Mouse (Mus musculus) hindbrain, embryonic 13.5 days (tissue): ENCODE measurements around the gene Pde2a. TPM values are rescaled to one million over a fixed set of nuclear protein-coding genes. Genes with fewer than 3 reads are reported as not detected.

ENCODE experiments used
- microRNA counts: library from miRNA; unstranded; fragments of <30 nt; microRNA quantifications from one replicate; lab custom pipeline; 2016
- microRNA-seq: library from miRNA; unstranded; fragments of <30 nt; microRNA quantifications from one replicate; pipeline ENCODE4, GENCODE M21; 2016
- polyA plus RNA-seq: library from polyadenylated mRNA; unstranded; fragments of >200 nt; fragmentation: Nextera tagmentation; extraction: Ambion mirVana; gene quantifications from 2 replicates; pipeline ENCODE4 v1.2.1, GENCODE M21; 2015

Pde2a gene
- polyA plus RNA-seq, 1 experiment from 2014 or later, result 28.8 TPM

MicroRNAs within 50 kb of the gene (microRNA counts, 519-probe panel; counts per million panel counts)
- microRNA mmu-miR-139-3p (lab: Ali Mortazavi, UCI) (51.3 counts per million), microRNA mmu-miR-139-5p (lab: Ali Mortazavi, UCI) (2,342 counts per million, percentile 19 among the panel's probes with 10 or more counts)

Small RNAs within 50 kb of the gene (microRNA-seq; reads per million reads assigned to microRNA genes)
- gene Mir139, result 4,100 reads per million, percentile 89 among the genes with 10 or more reads in this experiment

Other genes with a start within 250 kb of the Pde2a start
- 17.5 and 20.8 TPM in 2 replicates for gene Atg16l2, start 119.4 kb upstream of the Pde2a start, polyA plus RNA-seq
- gene Stard10, start 104.6 kb upstream of the Pde2a start, polyA plus RNA-seq, result 9.7 and 10.0 TPM in 2 replicates
- gene Arap1, start 73.6 kb upstream of the Pde2a start, polyA plus RNA-seq, result 7.6 and 11.6 TPM in 2 replicates
- gene Gm45837, start 10.8 kb upstream of the Pde2a start, polyA plus RNA-seq, result not detected in 2 replicates
- not detected in 2 replicates for gene Art2b, start 163.9 kb downstream of the Pde2a start, polyA plus RNA-seq
- gene Clpb, start 241.9 kb downstream of the Pde2a start, polyA plus RNA-seq, result 34.0 and 34.6 TPM in 2 replicates